Mouse (Mus musculus): Measurements from ENCODE around the gene Epb41l5. TPM values are rescaled to one million over a fixed set of nuclear protein-coding genes. Genes with fewer than 3 reads are reported as not detected.

The Epb41l5 gene
- polyA plus RNA-seq, 1 experiment from 2014 or later = 10.3 TPM

DNA sequence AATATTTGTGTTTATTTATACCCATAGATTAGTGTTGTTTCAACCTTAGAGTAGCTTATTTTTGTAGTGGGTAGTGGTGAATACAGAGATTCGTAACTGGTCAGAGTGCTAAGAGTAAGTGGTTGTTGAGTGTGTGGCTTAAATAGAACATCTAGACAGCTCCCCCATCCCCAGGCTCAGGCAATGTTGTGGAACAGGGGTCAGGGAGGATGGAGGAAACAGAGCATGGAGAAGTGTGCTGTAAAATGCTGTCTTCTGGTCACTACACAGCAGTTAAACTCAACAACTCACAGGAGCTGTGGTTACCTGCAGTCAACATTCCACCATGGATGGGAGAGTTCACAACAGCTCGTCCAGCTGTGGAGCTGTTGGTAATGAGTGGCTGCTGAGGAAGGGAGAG, 63.8 kb downstream of the Epb41l5 start:
- Histone ChIP-seq H3K9me3 (no peaks in the 10 kb centered on the region), H3K4me3 (no peak overlapping the region), H3K27ac (no peak overlapping the region), H3K36me3 (peaks cover 6% of the 10 kb centered on the region; the same call in 1 of the 2 replicates), H3K4me1 (no peaks in the 10 kb centered on the region), H3K4me2 (replicated peaks) (no peak overlapping the region), H3K9ac (no peak overlapping the region), H3K27me3 (no peaks in the 10 kb centered on the region)
- 79% methylated on average over 2 of the region's 2 CpGs for WGBS
- ATAC-seq (ENCODE audit: low FRiP score, low read depth) = no peak

- Histone ChIP-seq H3K4me2 (replicated peaks) (no peak overlapping the region), H3K4me3 (no peak overlapping the region), H3K4me1 (no peaks in the 10 kb centered on the region), H3K27me3 (no peaks in the 10 kb centered on the region), H3K27ac (no peak overlapping the region), H3K9me3 (no peaks in the 10 kb centered on the region), H3K36me3 (peaks cover 9% of the 10 kb centered on the region; the same call in 1 of the 2 replicates), H3K9ac (no peak overlapping the region)
- ATAC-seq (ENCODE audit: low FRiP score, low read depth) = no peak
- 32% methylated on average over 1 of the region's 1 CpGs for WGBS
These were observed 78.7 kb downstream of the Epb41l5 start for GRCm38 (mm10) chr1:119570134-119570533.

DNA sequence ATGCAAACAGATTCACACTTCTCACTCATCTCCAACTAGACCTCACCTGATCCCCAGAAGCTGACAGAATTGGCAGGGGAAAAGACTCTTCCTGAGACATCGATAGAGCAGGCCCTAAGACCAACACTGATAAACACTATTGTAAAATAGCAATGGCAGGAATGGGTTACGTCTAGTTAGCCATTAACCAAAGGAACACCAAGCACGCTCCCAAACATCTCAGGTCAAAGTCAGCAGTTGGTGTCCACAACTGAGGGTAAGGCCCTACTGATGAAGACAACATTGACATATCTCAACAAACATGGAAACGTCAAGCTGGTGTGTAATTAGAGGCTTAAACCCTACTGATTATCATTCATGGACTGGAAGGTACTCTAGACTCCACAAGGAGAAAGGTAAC, 83.3 kb downstream of the Epb41l5 start:
- Histone ChIP-seq H3K27ac (no peak overlapping the region), H3K4me2 (replicated peaks) (no peak overlapping the region), H3K9me3 (no peaks in the 10 kb centered on the region), H3K36me3 (peaks cover 4% of the 10 kb centered on the region; the same call in 1 of the 2 replicates), H3K4me3 (no peak overlapping the region), H3K4me1 (no peaks in the 10 kb centered on the region), H3K27me3 (no peaks in the 10 kb centered on the region), H3K9ac (no peak overlapping the region)
- 92% methylated on average over 4 of the region's 4 CpGs for WGBS
- no peak for ATAC-seq (ENCODE audit: low FRiP score, low read depth)

- Histone ChIP-seq H3K4me3 (no peak overlapping the region), H3K9me3 (no peaks in the 10 kb centered on the region), H3K4me1 (no peaks in the 10 kb centered on the region), H3K9ac (no peak overlapping the region), H3K4me2 (replicated peaks) (no peak overlapping the region), H3K36me3 (0 out of 2 replicates have a peak, but pooled peaks cover 4% of the 10 kb centered on the region), H3K27me3 (no peaks in the 10 kb centered on the region), H3K27ac (no peak overlapping the region)
- WGBS = 93% methylated on average over 4 of the region's 4 CpGs
- ATAC-seq (ENCODE audit: low FRiP score, low read depth) = no peak
These were observed 91.0 kb downstream of the Epb41l5 start for GRCm38 (mm10) chr1:119557641-119558395.

DNA sequence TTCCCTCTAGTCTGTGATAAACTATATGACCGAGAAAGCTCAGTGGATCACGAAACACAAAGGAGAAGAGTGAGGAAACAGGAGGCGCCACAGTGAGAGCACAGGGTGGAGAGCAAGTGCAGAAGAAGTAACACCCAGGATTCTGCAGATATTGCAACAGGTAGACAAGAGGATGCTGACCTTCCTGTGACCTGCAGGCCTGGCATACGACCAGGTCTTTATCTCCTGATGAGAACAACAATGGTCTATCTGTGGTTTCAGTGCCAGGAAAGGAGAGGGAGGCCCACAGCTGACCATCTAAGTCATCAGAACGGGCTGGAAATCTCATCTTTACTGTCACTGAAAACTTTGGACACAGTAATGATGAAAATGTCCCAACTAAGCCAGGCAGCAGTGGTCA, 93.1 kb downstream of the Epb41l5 start:
- H3K4me2 ChIP-seq (replicated peaks) = no peak overlapping the region
- no peaks in the 10 kb centered on the region for H3K4me1 ChIP-seq
- no peak overlapping the region for H3K4me3 ChIP-seq
- no peaks in the 10 kb centered on the region for H3K9me3 ChIP-seq
- WGBS = 83% methylated on average over 5 of the region's 5 CpGs
- H3K27me3 ChIP-seq = no peaks in the 10 kb centered on the region
- H3K9ac ChIP-seq = no peak overlapping the region
- 0 out of 2 replicates have a peak, but pooled peaks cover 4% of the 10 kb centered on the region for H3K36me3 ChIP-seq
- no peak overlapping the region for H3K27ac ChIP-seq
- no peak for ATAC-seq (ENCODE audit: low FRiP score, low read depth)

- ATAC-seq (ENCODE audit: low FRiP score, low read depth) = no peak
- WGBS = 97% methylated on average over 1 of the region's 1 CpGs
- no peaks in the 10 kb centered on the region for H3K27me3 ChIP-seq
These were observed 97.1 kb downstream of the Epb41l5 start for GRCm38 (mm10) chr1:119551651-119552050.

DNA sequence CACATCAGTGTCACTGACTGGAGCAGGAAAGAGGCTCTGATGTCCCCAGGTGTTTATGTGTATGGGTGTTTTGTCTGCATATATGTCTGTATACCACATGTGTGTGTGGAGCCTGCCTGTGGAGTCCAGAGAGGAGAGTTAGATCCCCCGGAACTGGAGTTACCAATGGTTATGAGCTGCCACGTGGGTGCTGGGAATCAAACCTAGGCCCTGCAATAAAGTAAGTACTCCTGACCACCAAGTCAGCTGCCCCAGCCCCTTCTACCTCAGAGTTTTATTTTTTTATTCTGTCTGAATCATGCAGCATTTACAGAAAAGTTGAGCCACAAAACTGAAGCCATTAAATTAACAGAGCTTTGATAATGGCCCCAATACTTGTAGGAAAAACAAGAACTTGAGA, 98.7 kb downstream of the Epb41l5 start:
- Histone ChIP-seq H3K9me3 (no peaks in the 10 kb centered on the region), H3K36me3 (peaks cover 12% of the 10 kb centered on the region; the same call in 1 of the 2 replicates), H3K27ac (no peak overlapping the region), H3K4me1 (no peaks in the 10 kb centered on the region), H3K9ac (no peak overlapping the region), H3K27me3 (no peaks in the 10 kb centered on the region), H3K4me2 (replicated peaks) (no peak overlapping the region), H3K4me3 (no peak overlapping the region)
- no peak for ATAC-seq (ENCODE audit: low FRiP score, low read depth)
- WGBS = 86% methylated on average over 2 of the region's 2 CpGs

More at GRCm38 (mm10) chr1:119551651-119552050, 97.1 kb downstream of the Epb41l5 start:
- H3K4me2 ChIP-seq (replicated peaks) = no peak overlapping the region
- peaks cover 12% of the 10 kb centered on the region; the same call in 1 of the 2 replicates for H3K36me3 ChIP-seq
- no peak overlapping the region for H3K9ac ChIP-seq
- no peaks in the 10 kb centered on the region for H3K4me1 ChIP-seq
- H3K4me3 ChIP-seq = no peak overlapping the region
- H3K27ac ChIP-seq = no peak overlapping the region
- no peaks in the 10 kb centered on the region for H3K9me3 ChIP-seq

DNA sequence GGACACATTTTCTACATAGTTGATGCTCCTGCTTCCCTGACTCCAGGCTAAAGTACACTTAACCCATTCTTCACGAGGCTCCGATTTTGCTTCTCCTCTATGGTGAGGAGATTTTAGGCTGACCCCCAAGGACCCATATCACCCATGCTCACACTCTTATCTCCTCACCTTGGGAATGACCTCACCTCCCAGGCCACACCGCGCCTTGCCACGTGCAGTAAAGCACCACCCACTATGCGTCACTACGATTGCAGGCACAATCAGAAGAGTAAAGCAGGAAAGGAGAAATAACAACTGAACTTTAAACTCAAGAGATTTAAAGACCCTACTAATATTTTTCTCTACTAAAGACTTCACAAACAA, 99.5 kb downstream of the Epb41l5 start:
- no peaks in the 10 kb centered on the region for H3K9me3 ChIP-seq
- no peak for ATAC-seq (ENCODE audit: low FRiP score, low read depth)
- 87% methylated on average over 7 of the region's 7 CpGs for WGBS
- H3K4me3 ChIP-seq = no peak overlapping the region
- no peak overlapping the region for H3K9ac ChIP-seq
- no peak overlapping the region for H3K27ac ChIP-seq
- H3K36me3 ChIP-seq = peaks cover 8% of the 10 kb centered on the region; the same call in 1 of the 2 replicates
- no peaks in the 10 kb centered on the region for H3K27me3 ChIP-seq
- no peak overlapping the region for H3K4me2 ChIP-seq (replicated peaks)
- peaks cover 6% of the 10 kb centered on the region; the same call in 1 of the 2 replicates for H3K4me1 ChIP-seq

- no peak for ATAC-seq (ENCODE audit: low FRiP score, low read depth)
- no peaks in the 10 kb centered on the region for H3K27me3 ChIP-seq
- H3K27ac ChIP-seq = no peak overlapping the region
- no peak overlapping the region for H3K9ac ChIP-seq
- no peak overlapping the region for H3K4me3 ChIP-seq
- no peaks in the 10 kb centered on the region for H3K9me3 ChIP-seq
- 71% methylated on average over 7 of the region's 7 CpGs for WGBS
- H3K36me3 ChIP-seq = peaks cover 8% of the 10 kb centered on the region; the same call in 1 of the 2 replicates
- H3K4me2 ChIP-seq (replicated peaks) = no peak overlapping the region
- H3K4me1 ChIP-seq = peaks cover 6% of the 10 kb centered on the region; the same call in 1 of the 2 replicates
These were observed 100.0 kb downstream of the Epb41l5 start for GRCm38 (mm10) chr1:119548668-119549326.

DNA sequence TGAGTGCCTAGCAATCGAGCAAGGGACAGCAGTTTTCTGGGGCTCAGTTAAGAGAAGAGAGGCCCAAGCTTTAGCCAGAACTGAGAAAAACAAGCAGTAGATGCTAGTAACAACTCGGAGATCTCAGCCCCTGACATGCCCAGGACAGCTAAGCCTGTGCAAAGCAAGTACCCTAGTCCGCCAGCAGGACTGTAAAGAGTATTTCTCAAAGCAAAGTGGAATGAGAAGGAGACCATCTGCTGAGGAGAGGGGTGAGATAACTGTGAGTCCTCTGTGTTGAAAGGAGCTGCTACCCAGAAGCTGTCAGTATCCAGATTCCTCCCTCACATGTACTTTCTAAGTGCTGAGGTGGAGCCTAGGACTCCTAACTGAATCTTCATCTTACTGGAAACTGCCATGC, 102.3 kb downstream of the Epb41l5 start:
- Histone ChIP-seq H3K9ac (no peak overlapping the region), H3K4me3 (no peak overlapping the region), H3K27me3 (no peaks in the 10 kb centered on the region), H3K36me3 (peaks cover 8% of the 10 kb centered on the region; the same call in 1 of the 2 replicates), H3K4me1 (peaks cover 6% of the 10 kb centered on the region; the same call in 1 of the 2 replicates), H3K9me3 (no peaks in the 10 kb centered on the region), H3K27ac (no peak overlapping the region), H3K4me2 (replicated peaks) (no peak overlapping the region)
- ATAC-seq (ENCODE audit: low FRiP score, low read depth) = no peak
- 85% methylated on average over 3 of the region's 3 CpGs for WGBS

- Histone ChIP-seq H3K9me3 (no peaks in the 10 kb centered on the region), H3K9ac (no peak overlapping the region), H3K4me1 (peaks cover 6% of the 10 kb centered on the region; the same call in 1 of the 2 replicates), H3K27me3 (no peaks in the 10 kb centered on the region), H3K4me2 (replicated peaks) (no peak overlapping the region), H3K4me3 (no peak overlapping the region), H3K36me3 (peaks cover 8% of the 10 kb centered on the region; the same call in 1 of the 2 replicates), H3K27ac (no peak overlapping the region)
- 92% methylated on average over 4 of the region's 4 CpGs for WGBS
- ATAC-seq (ENCODE audit: low FRiP score, low read depth) = no peak
These were observed 103.1 kb downstream of the Epb41l5 start for GRCm38 (mm10) chr1:119545671-119546070.

- no peak for ATAC-seq (ENCODE audit: low FRiP score, low read depth)
- 58% methylated on average over 2 of the region's 2 CpGs for WGBS
- Histone ChIP-seq H3K9ac (no peak overlapping the region), H3K4me3 (no peak overlapping the region), H3K9me3 (no peaks in the 10 kb centered on the region), H3K27ac (no peak overlapping the region), H3K36me3 (peaks cover 8% of the 10 kb centered on the region; the same call in 1 of the 2 replicates), H3K27me3 (no peaks in the 10 kb centered on the region), H3K4me1 (peaks cover 6% of the 10 kb centered on the region; the same call in 1 of the 2 replicates), H3K4me2 (replicated peaks) (no peak overlapping the region)
These were observed 103.6 kb downstream of the Epb41l5 start for GRCm38 (mm10) chr1:119545164-119545563.
